Mouse (Mus musculus) liver, embryonic 15.5 days (tissue): ENCODE measurements around the gene Sh3gl1. TPM values are rescaled to one million over a fixed set of nuclear protein-coding genes. Genes with fewer than 3 reads are reported as not detected.
A peak's percentile ranks its signal among the peaks of the same experiment; 100 is the strongest.

Source experiments
- ATAC-seq: fragments of 200-750 bp; cut with Nextera tagmentation; 2 replicates; pipeline ENCODE4 v1.8.0; 2017; ENCODE audit warnings: moderate number of reproducible peaks, mild to moderate bottlenecking, moderate library complexity; ENCODE audit not compliant: insufficient read depth
- H3K27ac ChIP-seq: fragments of 300-500 bp; sonication (generic); replicated peaks from 2 replicates; pipeline ENCODE4 v1.5.1; 2015; ENCODE audit warnings: mild to moderate bottlenecking, inconsistent platforms
- H3K27me3 ChIP-seq: fragments of 300-500 bp; sonication (generic); 2 replicates; pipeline ENCODE4 v1.6.1; 2015; ENCODE audit warnings: mild to moderate bottlenecking, inconsistent platforms
- H3K36me3 ChIP-seq: fragments of 300-500 bp; sonication (generic); replicated peaks from 2 replicates; pipeline ENCODE4 v1.6.1; 2015; ENCODE audit warnings: moderate library complexity, mild to moderate bottlenecking, inconsistent platforms
- H3K4me1 ChIP-seq: fragments of 300-500 bp; sonication (generic); replicated peaks from 2 replicates; pipeline ENCODE4 v1.6.1; 2015; ENCODE audit warnings: inconsistent platforms
- H3K4me2 ChIP-seq: fragments of 300-500 bp; sonication (generic); 2 replicates; pipeline ENCODE4 v1.6.1; 2015; ENCODE audit warnings: moderate library complexity, mild to moderate bottlenecking, inconsistent platforms
- H3K4me3 ChIP-seq: fragments of 300-500 bp; sonication (generic); replicated peaks from 2 replicates; pipeline ENCODE4 v1.5.1; 2015; ENCODE audit warnings: mild to moderate bottlenecking, inconsistent platforms
- H3K9ac ChIP-seq: fragments of 300-500 bp; sonication (generic); 2 replicates; pipeline ENCODE4 v1.6.1; 2015; ENCODE audit warnings: moderate library complexity, mild to moderate bottlenecking, inconsistent platforms
- H3K9me3 ChIP-seq: fragments of 300-500 bp; sonication (generic); replicated peaks from 2 replicates; pipeline ENCODE4 v1.6.1; 2016; ENCODE audit warnings: inconsistent platforms
- WGBS: fragments of 180-500 bp; shearing (Covaris S2); methylation state at CpG from one replicate; pipeline ENCODE4 v1.1.7; 2015; ENCODE audit warnings: mixed read lengths; ENCODE audit not compliant: insufficient replicate concordance; 5-methylcytosine and 5-hydroxymethylcytosine counted together
- polyA plus RNA-seq: library from polyadenylated mRNA; unstranded; fragments of >200 nt; fragmentation: Nextera tagmentation; extraction: Ambion mirVana; gene quantifications from 2 replicates; pipeline ENCODE4 v1.2.1, GENCODE M21; 2015

Sh3gl1 gene
- polyA plus RNA-seq, 1 experiment from 2014 or later = 44.0 TPM

DNA sequence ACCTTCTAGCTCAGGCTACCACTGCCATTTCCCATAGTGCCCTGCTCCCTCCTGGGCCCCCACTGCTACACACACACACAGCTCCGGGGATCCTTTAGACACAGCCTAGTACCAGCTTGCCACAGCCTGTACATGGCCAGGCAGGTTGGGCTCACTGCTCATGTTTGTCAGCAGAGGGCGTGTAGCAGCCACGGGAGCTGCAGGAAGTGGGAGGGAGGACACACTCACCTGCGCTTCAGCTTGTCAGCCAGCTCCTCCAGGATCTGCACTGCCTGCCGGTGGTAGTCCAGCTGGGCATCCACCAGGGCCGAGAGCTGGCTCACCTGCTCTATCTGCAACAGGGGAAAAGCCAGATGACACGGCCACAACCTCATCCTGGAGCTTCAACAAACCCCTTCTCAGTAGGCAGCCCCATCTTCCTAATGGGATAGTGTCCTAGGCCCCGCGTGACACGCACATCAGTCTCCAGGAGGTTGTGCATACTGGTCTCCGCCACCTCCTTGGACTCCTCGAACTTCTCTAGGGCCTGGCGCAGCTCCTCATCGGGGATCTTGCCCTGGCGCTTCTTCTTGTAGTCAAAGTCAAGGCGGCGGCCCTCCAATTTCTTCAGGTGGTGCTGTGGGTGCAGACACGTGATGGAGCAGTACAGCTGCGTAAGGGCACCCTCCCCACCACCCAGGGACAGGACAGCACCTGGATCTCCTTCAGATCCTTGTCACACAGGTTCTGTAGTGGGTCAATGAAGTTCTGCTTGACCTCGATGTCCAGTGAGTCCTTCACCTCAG lies 17.9 kb downstream of the Sh3gl1 start:
- WGBS = 70% methylated on average over 20 of the region's 20 CpGs
- peaks cover 68% of the 10 kb centered on the region for H3K36me3 ChIP-seq
- H3K27ac ChIP-seq = no peak overlapping the region
- H3K4me1 ChIP-seq = peaks cover 26% of the 10 kb centered on the region
- H3K27me3 ChIP-seq = no peaks in the 10 kb centered on the region
- no peak overlapping the region for H3K4me2 ChIP-seq
- no peak overlapping the region for H3K4me3 ChIP-seq
- H3K9ac ChIP-seq = no peak overlapping the region
- ATAC-seq = no peak
- no peaks in the 10 kb centered on the region for H3K9me3 ChIP-seq

GRCm38 (mm10) chr17:56017848-56018247 lies 18.6 kb downstream of the Sh3gl1 start:
- no peak for ATAC-seq
- Histone ChIP-seq H3K27ac (no peak overlapping the region), H3K4me1 (peaks cover 20% of the 10 kb centered on the region), H3K27me3 (no peaks in the 10 kb centered on the region), H3K9ac (no peak overlapping the region), H3K4me3 (no peak overlapping the region), H3K9me3 (no peaks in the 10 kb centered on the region), H3K4me2 (no peak overlapping the region), H3K36me3 (peaks cover 73% of the 10 kb centered on the region)
- WGBS = 85% methylated on average over 7 of the region's 7 CpGs

GRCm38 (mm10) chr17:56016793-56017785 lies 19.3 kb downstream of the Sh3gl1 start:
- ATAC-seq = no peak
- peaks cover 78% of the 10 kb centered on the region for H3K36me3 ChIP-seq
- WGBS = 83% methylated on average over 15 of the region's 15 CpGs

GRCm38 (mm10) chr17:56016382-56016781 lies 20.1 kb downstream of the Sh3gl1 start:
- no peak overlapping the region for H3K4me2 ChIP-seq
- H3K27me3 ChIP-seq = no peaks in the 10 kb centered on the region
- no peak overlapping the region for H3K9ac ChIP-seq
- no peaks in the 10 kb centered on the region for H3K9me3 ChIP-seq
- H3K27ac ChIP-seq = no peak overlapping the region
- no peak overlapping the region for H3K4me3 ChIP-seq
- H3K4me1 ChIP-seq = peaks cover 5% of the 10 kb centered on the region
- H3K36me3 ChIP-seq = peaks cover 77% of the 10 kb centered on the region
- WGBS = 77% methylated on average over 8 of the region's 8 CpGs
- no peak for ATAC-seq

More at GRCm38 (mm10) chr17:56016793-56017785, 19.3 kb downstream of the Sh3gl1 start:
- Histone ChIP-seq H3K4me2 (no peak overlapping the region), H3K9ac (no peak overlapping the region), H3K4me3 (no peak overlapping the region), H3K27ac (no peak overlapping the region), H3K4me1 (peaks cover 12% of the 10 kb centered on the region), H3K27me3 (no peaks in the 10 kb centered on the region), H3K9me3 (no peaks in the 10 kb centered on the region)

GRCm38 (mm10) chr17:56015293-56015692 lies 21.1 kb downstream of the Sh3gl1 start:
- H3K4me1 ChIP-seq = peaks cover 7% of the 10 kb centered on the region
- H3K4me2 ChIP-seq = no peak overlapping the region
- no peak overlapping the region for H3K27ac ChIP-seq
- WGBS = 82% methylated on average over 9 of the region's 9 CpGs
- H3K9me3 ChIP-seq = no peaks in the 10 kb centered on the region
- peaks cover 2% of the 10 kb centered on the region; the same call in 1 of the 2 replicates for H3K27me3 ChIP-seq
- H3K36me3 ChIP-seq = peaks cover 66% of the 10 kb centered on the region
- H3K9ac ChIP-seq = no peak overlapping the region
- H3K4me3 ChIP-seq = no peak overlapping the region
- no peak for ATAC-seq

- no peak for ATAC-seq
- WGBS = 73% methylated on average over 7 of the region's 7 CpGs
- H3K4me3 ChIP-seq = no peak overlapping the region
- peaks cover 6% of the 10 kb centered on the region; the same call in 1 of the 2 replicates for H3K27me3 ChIP-seq
- no peak overlapping the region for H3K9ac ChIP-seq
- H3K36me3 ChIP-seq = peaks cover 28% of the 10 kb centered on the region
- H3K9me3 ChIP-seq = no peaks in the 10 kb centered on the region
- peaks cover 38% of the 10 kb centered on the region for H3K4me1 ChIP-seq
- no peak overlapping the region for H3K27ac ChIP-seq
- H3K4me2 ChIP-seq = no peak overlapping the region
Measured at GRCm38 (mm10) chr17:56011441-56011840, 25.0 kb downstream of the Sh3gl1 start.

GRCm38 (mm10) chr17:56010681-56011080 lies 25.8 kb downstream of the Sh3gl1 start:
- Histone ChIP-seq H3K27me3 (peaks cover 6% of the 10 kb centered on the region; the same call in 1 of the 2 replicates), H3K27ac (no peak overlapping the region), H3K4me3 (peak overlapping the region; percentile 78; the same call in 1 of the 2 replicates), H3K4me1 (peaks cover 38% of the 10 kb centered on the region), H3K9ac (no peak overlapping the region), H3K4me2 (peak overlapping the region; percentile 99), H3K36me3 (peaks cover 21% of the 10 kb centered on the region), H3K9me3 (no peaks in the 10 kb centered on the region)
- ATAC-seq = no peak
- WGBS = 1% methylated on average over 9 of the region's 9 CpGs

GRCm38 (mm10) chr17:56010255-56010654 lies 26.2 kb downstream of the Sh3gl1 start:
- peak overlapping the region; percentile 78; the same call in 1 of the 2 replicates for H3K4me3 ChIP-seq
- H3K36me3 ChIP-seq = peaks cover 16% of the 10 kb centered on the region
- no peak overlapping the region for H3K27ac ChIP-seq
- peak overlapping the region; percentile 99 for H3K4me2 ChIP-seq
- peaks cover 6% of the 10 kb centered on the region; the same call in 1 of the 2 replicates for H3K27me3 ChIP-seq
- 61% methylated on average over 14 of the region's 14 CpGs for WGBS
- H3K4me1 ChIP-seq = peaks cover 42% of the 10 kb centered on the region
- H3K9ac ChIP-seq = no peak overlapping the region
- no peak for ATAC-seq
- no peaks in the 10 kb centered on the region for H3K9me3 ChIP-seq

- Histone ChIP-seq H3K4me1 (peaks cover 43% of the 10 kb centered on the region), H3K27me3 (peaks cover 6% of the 10 kb centered on the region; the same call in 1 of the 2 replicates), H3K4me2 (peak overlapping the region; percentile 99), H3K9ac (peak overlapping the region; percentile 69; the same call in 1 of the 2 replicates), H3K27ac (no peak overlapping the region), H3K36me3 (peaks cover 13% of the 10 kb centered on the region; the same call in 1 of the 2 replicates), H3K9me3 (no peaks in the 10 kb centered on the region), H3K4me3 (peak overlapping the region; percentile 78)
- ATAC-seq = no peak
- 58% methylated on average over 2 of the region's 2 CpGs for WGBS
Measured at GRCm38 (mm10) chr17:56009962-56010240, 26.5 kb downstream of the Sh3gl1 start.

- peaks cover 10% of the 10 kb centered on the region; the same call in 1 of the 2 replicates for H3K36me3 ChIP-seq
- peak overlapping the region; percentile 84 for H3K27ac ChIP-seq
- peaks cover 43% of the 10 kb centered on the region for H3K4me1 ChIP-seq
- H3K9me3 ChIP-seq = no peaks in the 10 kb centered on the region
- H3K4me3 ChIP-seq = peak overlapping the region; percentile 78
- ATAC-seq = peak; percentile 89
- H3K4me2 ChIP-seq = peak overlapping the region; percentile 99
- WGBS = under 1% methylated on average over 62 of the region's 62 CpGs
- peak overlapping the region; percentile 69 for H3K9ac ChIP-seq
- peaks cover 9% of the 10 kb centered on the region for H3K27me3 ChIP-seq
Measured at GRCm38 (mm10) chr17:56009088-56009961, 27.1 kb downstream of the Sh3gl1 start.
